Mouse (Mus musculus): ENCODE results near the gene Gm21970. TPM values are rescaled to one million over a fixed set of nuclear protein-coding genes. Genes with fewer than 3 reads are reported as not detected.

Gm21970 gene
- total and polyA plus RNA-seq, 3 experiments = 8.9 TPM; not detected in 2

DNA sequence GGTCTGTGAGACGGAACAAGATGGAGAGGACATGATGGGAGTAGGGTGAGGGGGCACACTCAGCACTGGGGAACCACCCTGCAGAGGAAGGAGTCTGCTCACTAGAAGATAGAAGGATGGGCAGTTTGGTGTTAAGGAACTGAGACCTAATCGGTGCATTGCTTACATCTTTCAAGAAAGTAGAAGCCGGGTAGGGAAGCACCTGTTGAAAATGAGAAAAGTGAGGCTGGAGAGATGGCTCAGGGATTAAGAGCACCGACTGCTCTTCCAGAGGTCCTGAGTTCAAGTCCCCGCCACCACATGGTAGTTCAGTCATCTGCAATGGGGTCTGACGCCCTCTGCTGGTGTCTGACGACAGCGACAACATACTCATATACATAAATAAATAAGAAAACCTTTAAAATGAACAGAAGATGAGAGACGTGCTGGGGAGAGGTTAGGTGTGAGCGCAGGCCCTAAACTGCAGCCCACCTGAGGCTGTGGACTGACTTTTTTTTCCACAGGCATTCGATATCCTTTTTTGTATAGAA lies 68.4 kb downstream of the Gm21970 start:
- H3K27me3 ChIP-seq (ENCODE audit: insufficient read depth, low read length) = no peaks in the 10 kb centered on the region
- H3K9me3 ChIP-seq (replicated peaks) = peaks cover 15% of the 10 kb centered on the region
- DNase-seq (ENCODE audit: low spot score) = no peak
- ATAC-seq (ENCODE audit: extremely low read depth, insufficient number of reproducible peaks, low FRiP score, poor library complexity, severe bottlenecking) = no peak
- peaks cover 39% of the 10 kb centered on the region for H3K36me3 ChIP-seq (replicated peaks)
- peaks cover 55% of the 10 kb centered on the region for H3K4me1 ChIP-seq (ENCODE audit: insufficient read depth, low read depth, low read length)
- TF ChIP-seq CTCF (IDR thresholded peaks at IDR 0.05; ENCODE audit: low read depth, low read length) = peak; percentile 22
- TF ChIP-seq TAL1 (conservative IDR thresholded peaks at IDR 0.05; ENCODE audit: low read depth, low read length) = no peak
- no peak overlapping the region for H3K4me3 ChIP-seq (ENCODE audit: low read depth, low read length)

- Histone ChIP-seq H3K4me3 (ENCODE audit: low read depth, low read length) (peak overlapping the region; percentile 9; the same call in 1 of the 2 replicates), H3K27me3 (ENCODE audit: insufficient read depth, low read length) (no peaks in the 10 kb centered on the region), H3K4me1 (ENCODE audit: insufficient read depth, low read depth, low read length) (peaks cover 61% of the 10 kb centered on the region), H3K36me3 (replicated peaks) (peaks cover 39% of the 10 kb centered on the region), H3K9me3 (replicated peaks) (peaks cover 15% of the 10 kb centered on the region)
- TF ChIP-seq POLR2AphosphoS5 (IDR thresholded peaks at IDR 0.05; ENCODE audit: insufficient replicate concordance, low read depth, low read length) (no peak), TAL1 (conservative IDR thresholded peaks at IDR 0.05; ENCODE audit: low read depth, low read length) (no peak), GATA2 (IDR thresholded peaks at IDR 0.05; ENCODE audit: borderline replicate concordance, low read depth, low read length) (no peak), CTCF (IDR thresholded peaks at IDR 0.05; ENCODE audit: low read depth, low read length) (no peak), GATA1 (IDR thresholded peaks at IDR 0.05; ENCODE audit: borderline replicate concordance, low read length) (no peak)
- ATAC-seq (ENCODE audit: extremely low read depth, insufficient number of reproducible peaks, low FRiP score, poor library complexity, severe bottlenecking) (no peak), DNase-seq (ENCODE audit: low spot score) (no peak)
Observed at GRCm38 (mm10) chr16:91461066-91461638, 69.6 kb downstream of the Gm21970 start.

DNA sequence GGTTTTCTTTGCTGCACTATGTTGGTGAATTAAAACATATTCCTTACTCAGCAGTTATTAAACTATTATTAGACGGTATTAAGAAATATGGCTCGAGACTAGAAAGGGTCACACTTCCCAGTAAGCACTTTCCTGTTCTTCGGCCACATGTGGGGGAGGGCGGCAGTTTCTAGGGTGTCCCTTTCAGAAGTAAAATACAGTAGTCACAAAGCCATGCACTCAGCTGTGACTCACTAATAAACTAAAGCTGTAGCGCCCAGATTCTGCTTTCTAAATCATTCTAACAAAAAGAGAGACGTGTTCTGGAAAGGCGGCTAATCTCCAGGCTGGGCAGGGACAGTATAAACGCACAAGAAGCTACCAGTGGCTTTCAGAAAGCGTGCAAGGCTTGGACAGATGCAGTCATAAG lies 70.3 kb downstream of the Gm21970 start:
- Histone ChIP-seq H3K36me3 (replicated peaks) (peaks cover 36% of the 10 kb centered on the region), H3K4me3 (ENCODE audit: low read depth, low read length) (peak overlapping the region; percentile 28; the same call in 1 of the 2 replicates)
- TF ChIP-seq TAL1 (conservative IDR thresholded peaks at IDR 0.05; ENCODE audit: low read depth, low read length) (no peak), GATA1 (IDR thresholded peaks at IDR 0.05; ENCODE audit: borderline replicate concordance, low read length) (no peak), POLR2AphosphoS5 (IDR thresholded peaks at IDR 0.05; ENCODE audit: insufficient replicate concordance, low read depth, low read length) (no peak), CTCF (IDR thresholded peaks at IDR 0.05; ENCODE audit: low read depth, low read length) (no peak), GATA2 (IDR thresholded peaks at IDR 0.05; ENCODE audit: borderline replicate concordance, low read depth, low read length) (no peak)

DNA sequence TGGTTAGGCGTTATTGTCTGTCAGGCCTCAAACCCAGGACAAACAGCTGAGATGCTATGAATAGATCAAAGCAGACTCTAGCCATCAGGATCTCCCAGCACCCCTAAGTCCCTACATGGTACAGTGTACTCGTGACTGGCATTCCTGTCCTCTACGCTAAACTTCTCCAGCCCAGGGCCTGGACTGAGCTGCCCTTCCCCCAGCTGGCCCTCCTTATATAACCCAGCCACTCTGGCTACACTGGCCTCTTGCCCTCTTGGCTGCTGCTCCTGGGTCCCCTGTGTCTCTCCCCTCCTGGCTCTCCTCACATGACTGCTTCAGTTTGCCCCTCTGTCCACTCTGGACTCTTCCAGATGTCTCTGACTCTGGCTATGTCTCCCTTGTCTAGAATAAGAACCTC lies 71.1 kb downstream of the Gm21970 start:
- no peaks in the 10 kb centered on the region for H3K27me3 ChIP-seq (ENCODE audit: insufficient read depth, low read length)
- DNase-seq (ENCODE audit: low spot score) (no peak), ATAC-seq (ENCODE audit: extremely low read depth, insufficient number of reproducible peaks, low FRiP score, poor library complexity, severe bottlenecking) (no peak)
- H3K4me1 ChIP-seq (ENCODE audit: insufficient read depth, low read depth, low read length) = peaks cover 66% of the 10 kb centered on the region
- TF ChIP-seq POLR2AphosphoS5 (IDR thresholded peaks at IDR 0.05; ENCODE audit: insufficient replicate concordance, low read depth, low read length) (no peak), GATA1 (IDR thresholded peaks at IDR 0.05; ENCODE audit: borderline replicate concordance, low read length) (no peak), GATA2 (IDR thresholded peaks at IDR 0.05; ENCODE audit: borderline replicate concordance, low read depth, low read length) (no peak), CTCF (IDR thresholded peaks at IDR 0.05; ENCODE audit: low read depth, low read length) (no peak)
- peaks cover 32% of the 10 kb centered on the region for H3K36me3 ChIP-seq (replicated peaks)
- peaks cover 5% of the 10 kb centered on the region; the same call in 1 of the 2 replicates for H3K9me3 ChIP-seq (replicated peaks)
- peak overlapping the region; percentile 52; the same call in 1 of the 2 replicates for H3K4me3 ChIP-seq (ENCODE audit: low read depth, low read length)

More for the DNA sequence above, 70.3 kb downstream of the Gm21970 start:
- ATAC-seq (ENCODE audit: extremely low read depth, insufficient number of reproducible peaks, low FRiP score, poor library complexity, severe bottlenecking) = no peak
- no peak for DNase-seq (ENCODE audit: low spot score)
- H3K9me3 ChIP-seq (replicated peaks) = peaks cover 10% of the 10 kb centered on the region
- H3K4me1 ChIP-seq (ENCODE audit: insufficient read depth, low read depth, low read length) = peaks cover 63% of the 10 kb centered on the region
- no peaks in the 10 kb centered on the region for H3K27me3 ChIP-seq (ENCODE audit: insufficient read depth, low read length)

DNA sequence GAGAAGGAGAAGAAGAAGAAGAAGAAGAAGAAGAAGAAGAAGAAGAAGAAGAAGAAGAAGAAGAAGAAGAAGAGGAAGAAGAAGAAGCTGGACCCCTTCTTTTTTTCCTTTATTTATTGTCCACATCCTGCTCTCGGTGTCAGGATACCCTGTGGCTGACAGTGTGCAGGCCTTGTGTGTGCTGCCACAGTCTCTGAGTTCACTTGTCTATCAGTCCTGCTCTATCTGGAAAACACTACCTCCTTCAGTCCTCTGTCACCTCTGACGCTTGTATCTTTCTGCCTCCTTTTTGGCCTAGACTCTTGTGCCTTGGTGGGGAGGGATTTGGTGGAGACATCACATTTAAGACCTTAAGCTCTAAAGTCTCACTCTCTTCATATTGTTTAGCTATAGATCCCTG lies 71.9 kb downstream of the Gm21970 start:
- Histone ChIP-seq H3K4me3 (ENCODE audit: low read depth, low read length) (peak overlapping the region; percentile 82; the same call in 1 of the 2 replicates), H3K36me3 (replicated peaks) (peaks cover 32% of the 10 kb centered on the region), H3K4me1 (ENCODE audit: insufficient read depth, low read depth, low read length) (peaks cover 61% of the 10 kb centered on the region), H3K27me3 (ENCODE audit: insufficient read depth, low read length) (no peaks in the 10 kb centered on the region), H3K9me3 (replicated peaks) (peaks cover 5% of the 10 kb centered on the region)
- ATAC-seq (ENCODE audit: extremely low read depth, insufficient number of reproducible peaks, low FRiP score, poor library complexity, severe bottlenecking) (no peak), DNase-seq (ENCODE audit: low spot score) (no peak)
- TF ChIP-seq GATA1 (IDR thresholded peaks at IDR 0.05; ENCODE audit: borderline replicate concordance, low read length) (no peak), TAL1 (conservative IDR thresholded peaks at IDR 0.05; ENCODE audit: low read depth, low read length) (no peak), CTCF (IDR thresholded peaks at IDR 0.05; ENCODE audit: low read depth, low read length) (no peak), GATA2 (IDR thresholded peaks at IDR 0.05; ENCODE audit: borderline replicate concordance, low read depth, low read length) (no peak)

DNA sequence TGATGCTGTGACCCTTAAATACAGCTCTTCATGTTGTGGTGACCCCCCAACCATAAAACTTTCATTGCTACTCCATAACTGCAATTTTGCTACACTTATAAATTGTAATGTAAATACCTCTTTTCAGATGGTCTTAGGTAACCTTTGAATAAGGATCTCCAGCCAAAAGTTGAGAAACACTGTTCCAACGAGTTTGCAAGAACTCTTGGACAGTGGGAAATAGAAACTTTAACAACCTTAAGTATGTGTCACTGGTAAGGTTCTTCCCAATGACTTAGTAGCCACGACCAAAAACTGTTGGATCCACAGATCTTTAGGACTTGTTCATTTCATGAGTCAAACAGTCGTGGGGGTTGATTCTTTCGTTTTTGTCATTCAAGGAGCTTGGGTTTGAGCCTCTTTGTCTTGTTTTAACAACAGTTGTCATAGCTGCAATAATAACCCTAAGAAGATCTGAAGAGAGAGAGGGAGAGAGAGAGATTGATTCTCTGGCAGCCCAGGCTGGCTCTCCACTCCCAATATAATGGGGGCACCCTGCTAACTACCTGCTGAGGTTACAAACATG lies 72.4 kb downstream of the Gm21970 start:
- Histone ChIP-seq H3K9me3 (replicated peaks) (peaks cover 7% of the 10 kb centered on the region), H3K36me3 (replicated peaks) (peaks cover 35% of the 10 kb centered on the region), H3K4me3 (ENCODE audit: low read depth, low read length) (peak overlapping the region; percentile 82), H3K27me3 (ENCODE audit: insufficient read depth, low read length) (no peaks in the 10 kb centered on the region), H3K4me1 (ENCODE audit: insufficient read depth, low read depth, low read length) (peaks cover 59% of the 10 kb centered on the region)
- ATAC-seq (ENCODE audit: extremely low read depth, insufficient number of reproducible peaks, low FRiP score, poor library complexity, severe bottlenecking) (no peak), DNase-seq (ENCODE audit: low spot score) (no peak)
- no peak for TF ChIP-seq TAL1 (conservative IDR thresholded peaks at IDR 0.05; ENCODE audit: low read depth, low read length)
- TF ChIP-seq POLR2AphosphoS5 (IDR thresholded peaks at IDR 0.05; ENCODE audit: insufficient replicate concordance, low read depth, low read length) = no peak
- no peak for TF ChIP-seq GATA2 (IDR thresholded peaks at IDR 0.05; ENCODE audit: borderline replicate concordance, low read depth, low read length)
- TF ChIP-seq GATA1 (IDR thresholded peaks at IDR 0.05; ENCODE audit: borderline replicate concordance, low read length) = no peak
- TF ChIP-seq CTCF (IDR thresholded peaks at IDR 0.05; ENCODE audit: low read depth, low read length) = no peak

All from G1E (cell line).